Mouse (Mus musculus) testis, adult 2 months (tissue): ENCODE results near the gene Srpx.

Experiments
- CTCF ChIP-seq: fragments of 200-500 bp; IDR thresholded peaks from 2 replicates; pipeline ENCODE4 v1.5.1; 2012; ENCODE audit warnings: low read depth, mild to moderate bottlenecking, inconsistent platforms, low read length, moderate library complexity; ENCODE audit not compliant: control insufficient read depth, insufficient read depth, insufficient replicate concordance
- POLR2A ChIP-seq: fragments of 200-500 bp; IDR thresholded peaks from 2 replicates; pipeline ENCODE4 v1.6.1; 2012; ENCODE audit warnings: low read depth, mild to moderate bottlenecking, inconsistent platforms, low read length, moderate library complexity; ENCODE audit not compliant: control insufficient read depth

DNA sequence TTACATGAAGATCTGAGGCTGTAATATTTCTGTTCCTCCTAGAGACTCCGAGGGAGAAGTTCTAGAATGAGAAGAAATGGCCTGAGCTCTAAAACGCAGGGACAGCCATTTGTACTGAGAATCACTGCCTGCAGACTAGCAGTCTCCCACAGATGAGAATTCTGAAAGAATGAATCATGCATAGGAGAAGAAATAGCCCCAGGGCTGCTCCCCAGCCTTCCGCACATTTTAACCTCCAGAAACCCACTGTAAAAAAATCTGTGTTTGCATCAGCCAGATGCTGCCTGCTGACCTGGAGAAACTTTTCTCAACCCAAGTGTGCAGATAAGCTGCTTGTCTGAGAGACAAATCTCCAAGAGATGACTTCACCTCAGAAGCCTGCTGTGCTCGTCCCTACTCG is 12.0 kb downstream of the Srpx start:
- TF ChIP-seq CTCF (no peak), POLR2A (no peak)
